Mouse (Mus musculus) thymus, postnatal 25 days (tissue): ENCODE data around the gene Rps6ka1.
A peak's percentile ranks its signal among the peaks of the same experiment; 100 is the strongest.
"Not testable (repeated sequence)": the region's sequence is repeated elsewhere in the genome, so short reads cannot be mapped to it uniquely, and the experiment has no call there.

Source experiments
- DNase-seq: peaks from one replicate; pipeline ENCODE4 v3.0.0; 2022

Gene Rps6ka1

DNA sequence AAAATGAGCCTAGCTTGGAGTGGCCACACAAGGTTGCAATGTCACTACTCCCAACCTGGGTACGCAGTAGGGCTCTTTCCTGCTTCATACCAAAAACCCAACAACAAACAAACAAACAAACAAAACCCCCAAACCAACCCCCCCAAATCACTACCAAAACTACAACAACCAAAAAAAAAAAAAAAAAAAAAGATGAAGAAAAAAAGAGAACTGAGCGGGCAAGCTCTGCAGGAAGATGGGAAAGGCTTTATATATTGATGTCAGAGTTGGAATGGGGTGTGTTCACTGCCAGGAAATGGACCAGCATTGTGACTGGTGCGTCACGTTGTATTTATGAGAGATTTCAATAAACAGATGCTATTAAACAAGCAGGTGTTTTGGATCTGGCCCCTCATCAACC lies 33.0 kb downstream of the Rps6ka1 start:
- DNase-seq = no peak

DNA sequence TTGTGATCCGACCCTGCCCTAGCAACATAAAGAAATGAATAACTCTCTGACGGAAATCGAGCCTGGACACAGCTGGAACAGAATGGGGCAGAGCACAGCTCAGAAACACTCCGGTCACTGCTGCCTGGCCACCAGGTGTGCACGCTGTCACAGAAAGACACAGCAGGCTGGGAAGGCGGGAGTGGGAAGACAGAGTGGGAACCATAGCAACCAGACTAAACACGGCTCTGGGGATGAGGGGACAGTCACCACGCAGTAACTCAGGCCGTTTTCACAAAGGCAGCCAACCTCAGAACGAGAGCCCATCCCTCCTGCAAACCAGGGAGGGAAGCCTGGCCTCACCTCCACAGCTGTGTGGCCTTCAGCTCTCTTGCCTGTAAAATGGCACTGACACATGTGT lies 34.0 kb downstream of the Rps6ka1 start:
- DNase-seq = no peak

DNA sequence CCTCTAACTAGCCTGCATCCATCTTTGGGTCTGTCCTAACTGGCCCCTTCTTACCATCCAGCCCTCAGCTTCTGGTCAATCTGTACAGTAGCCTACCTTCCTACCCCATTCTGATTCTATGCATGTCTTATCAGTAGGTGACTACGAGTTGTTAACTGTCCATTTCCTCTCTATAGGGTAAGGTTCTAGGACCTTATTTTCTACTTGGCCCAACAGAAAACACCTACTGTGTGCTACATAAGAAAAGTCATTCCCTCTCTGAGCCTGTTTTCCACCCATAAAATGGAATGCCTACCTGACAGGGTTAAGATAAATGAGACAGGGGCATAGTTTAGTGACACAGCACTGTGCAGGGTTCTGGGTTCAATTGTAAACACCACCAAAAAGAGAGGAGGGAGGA lies 41.0 kb downstream of the Rps6ka1 start:
- no peak for DNase-seq

DNA sequence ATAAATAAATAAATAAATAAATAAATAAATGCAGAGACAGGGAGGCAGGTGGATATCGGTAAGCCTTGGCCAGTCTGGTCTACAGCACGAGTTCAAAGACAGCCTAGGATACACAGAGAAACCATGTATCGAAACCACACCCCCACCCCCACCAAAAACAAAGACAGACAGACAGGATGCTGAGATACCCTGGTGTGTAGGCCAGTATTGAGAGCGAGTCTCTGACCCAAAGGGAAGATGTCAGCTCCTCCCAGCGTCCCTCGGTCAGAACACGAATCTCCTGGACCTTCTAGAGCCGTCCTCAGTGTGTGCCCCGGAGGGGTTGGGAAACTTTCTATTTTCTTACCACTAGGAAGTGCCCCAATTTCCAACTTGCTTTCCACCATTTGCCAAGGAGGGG lies 42.5 kb downstream of the Rps6ka1 start:
- DNase-seq = no peak

DNA sequence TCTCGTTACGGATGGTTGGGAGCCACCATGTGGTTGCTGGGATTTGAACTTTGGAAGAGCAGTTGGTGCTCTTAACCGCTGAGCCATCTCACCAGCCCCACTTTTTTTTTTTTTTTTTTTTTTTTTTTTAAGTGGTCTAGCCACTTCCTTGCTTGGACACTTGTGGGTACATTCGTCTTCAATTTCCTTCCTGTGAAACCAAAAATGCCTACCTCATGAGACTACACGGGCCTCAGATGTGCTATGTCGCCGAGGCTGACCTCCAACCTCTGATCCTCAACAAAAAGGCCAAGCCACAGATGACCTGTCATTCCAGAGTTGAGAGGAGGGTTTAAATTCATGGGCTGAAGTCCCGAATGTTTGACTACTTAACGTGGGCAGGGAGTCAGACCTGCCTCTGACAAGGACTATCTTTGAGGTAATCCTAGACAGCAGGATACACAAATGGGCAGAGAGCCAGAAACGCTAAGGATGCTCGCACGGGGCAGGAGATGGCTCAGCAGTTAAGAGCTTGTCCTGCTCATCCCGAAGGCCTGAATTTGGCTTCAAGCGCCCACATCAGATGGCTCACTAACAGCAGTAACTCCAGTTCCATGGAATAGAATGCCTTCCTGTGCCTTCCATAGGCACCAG lies 43.3 kb downstream of the Rps6ka1 start:
- no peak for DNase-seq

DNA sequence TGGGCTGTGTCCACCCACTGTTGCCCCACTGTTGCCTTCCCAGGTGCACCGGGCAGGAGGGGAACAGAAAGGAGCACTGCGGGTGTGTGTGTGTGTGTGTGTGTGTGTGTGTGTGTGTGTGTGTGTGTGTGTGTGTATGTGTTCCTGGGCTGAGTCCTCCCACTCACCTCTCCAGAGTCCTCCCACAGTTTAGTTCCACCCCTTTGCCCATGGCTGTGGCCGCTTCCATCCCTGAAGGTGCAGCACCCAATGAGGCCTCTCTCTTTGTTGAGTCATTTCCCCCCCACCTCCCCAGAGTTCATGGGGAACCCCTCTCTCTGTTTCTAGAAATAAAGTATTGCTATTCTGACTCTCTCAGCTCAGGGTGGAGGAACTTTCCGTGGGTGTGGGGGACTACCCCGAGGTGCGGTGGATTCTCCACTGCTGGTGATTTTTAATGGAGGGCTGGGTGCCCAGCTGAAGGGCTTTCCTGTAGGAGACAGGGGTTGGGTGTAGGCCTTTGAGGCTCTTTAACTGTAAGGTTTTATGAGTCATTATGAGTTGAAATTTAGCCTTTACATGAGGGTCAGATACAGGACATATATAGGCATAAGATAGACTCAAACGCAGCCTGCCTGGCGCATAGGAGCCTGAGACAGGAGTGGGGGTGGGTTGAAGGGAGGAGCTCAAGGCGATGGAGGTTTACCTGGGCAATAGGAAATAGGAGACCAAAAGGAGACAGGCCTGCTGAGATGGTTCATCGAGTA lies 44.4 kb downstream of the Rps6ka1 start:
- peak; percentile 47 for DNase-seq

DNA sequence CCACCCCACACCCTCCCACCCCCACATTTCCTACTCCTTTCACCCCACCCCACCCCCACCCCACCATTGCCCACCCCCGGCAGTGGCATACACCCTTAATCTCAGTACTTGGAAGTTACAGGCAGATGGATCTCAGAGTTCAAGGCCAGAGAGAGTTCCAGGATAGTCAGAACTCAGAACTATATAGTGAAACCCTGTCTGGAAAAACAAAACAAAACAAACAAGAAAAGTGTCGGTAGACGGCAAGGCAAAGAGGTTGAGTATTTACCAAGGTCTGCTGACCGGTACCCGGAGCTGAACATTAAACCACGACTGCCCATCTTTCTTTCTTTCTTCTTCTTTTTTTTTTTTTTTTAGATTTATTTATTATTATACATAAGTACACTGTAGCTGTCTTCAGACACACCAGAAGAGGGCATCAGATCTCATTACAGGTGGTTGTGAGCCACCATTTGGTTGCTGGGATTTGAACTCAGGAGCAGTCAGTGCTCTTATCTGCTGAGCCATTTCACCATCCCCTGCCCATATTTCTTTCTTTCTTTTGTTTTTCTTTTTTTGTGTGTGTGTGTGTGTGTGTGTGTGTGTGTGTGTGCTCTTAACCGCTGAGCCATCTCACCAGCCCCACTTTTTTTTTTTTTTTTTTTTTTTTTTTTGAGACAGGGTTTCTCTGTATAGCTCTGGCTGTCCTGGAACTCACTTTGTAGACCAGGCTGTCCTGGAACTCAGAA lies 45.7 kb downstream of the Rps6ka1 start:
- not testable (repeated sequence) for DNase-seq

DNA sequence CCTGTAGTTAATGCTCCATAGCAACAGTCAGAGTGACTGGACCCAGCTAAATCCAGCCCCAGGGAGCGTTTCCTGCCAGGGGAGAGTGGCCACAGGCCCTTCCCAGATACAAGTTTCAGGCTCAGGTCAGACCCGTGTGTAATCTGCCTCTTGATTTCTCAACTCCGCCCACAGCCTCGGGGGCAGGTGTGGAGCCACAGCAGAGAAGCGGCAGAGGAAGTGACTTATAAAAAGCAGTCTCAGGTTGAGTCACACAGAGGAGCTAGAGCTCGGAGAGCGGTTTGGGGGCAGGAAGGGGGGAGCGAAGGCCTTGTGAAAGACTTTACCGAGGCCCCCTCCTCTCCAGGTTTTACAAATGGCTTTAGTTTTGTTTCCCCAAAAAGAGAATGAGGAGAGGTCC lies 46.6 kb downstream of the Rps6ka1 start:
- peak; percentile 89 for DNase-seq

DNA sequence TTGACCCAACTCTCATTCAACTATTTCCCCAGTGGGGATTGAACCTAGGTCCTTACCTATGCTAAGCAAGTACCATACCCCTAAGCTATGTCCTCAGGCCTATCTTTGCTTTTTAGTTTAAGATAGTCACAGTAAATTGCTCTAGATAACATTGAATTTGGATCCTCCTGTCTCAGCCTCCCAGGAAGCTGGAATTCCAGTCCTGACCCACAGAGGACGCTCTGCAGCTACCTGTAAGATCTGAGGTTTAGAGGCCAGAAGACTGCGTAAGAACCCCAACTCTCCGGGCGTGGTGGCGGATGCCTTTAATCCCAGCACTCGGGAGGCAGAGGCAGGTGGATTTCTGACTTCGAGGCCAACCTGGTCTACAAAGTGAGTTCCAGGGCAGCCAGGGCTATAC lies 47.1 kb downstream of the Rps6ka1 start:
- DNase-seq = no peak

DNA sequence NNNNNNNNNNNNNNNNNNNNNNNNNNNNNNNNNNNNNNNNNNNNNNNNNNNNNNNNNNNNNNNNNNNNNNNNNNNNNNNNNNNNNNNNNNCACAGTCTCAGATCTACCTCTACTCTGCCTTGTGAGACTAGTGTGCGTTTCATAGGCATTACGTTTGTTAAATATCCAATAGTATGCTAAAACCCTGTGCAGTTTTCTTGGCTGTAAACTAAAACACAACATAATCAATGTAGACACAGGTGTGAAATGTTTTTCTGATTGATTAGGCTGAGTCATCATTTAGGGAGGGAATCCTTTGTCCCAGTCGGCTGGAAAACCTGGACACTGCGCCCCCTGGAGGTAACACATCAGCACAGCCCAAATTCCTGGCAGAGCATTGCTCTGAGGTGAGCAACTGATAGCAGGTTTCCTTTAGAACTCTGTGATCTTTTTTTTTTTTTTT lies 48.2 kb downstream of the Rps6ka1 start:
- peak; percentile 48 for DNase-seq

DNA sequence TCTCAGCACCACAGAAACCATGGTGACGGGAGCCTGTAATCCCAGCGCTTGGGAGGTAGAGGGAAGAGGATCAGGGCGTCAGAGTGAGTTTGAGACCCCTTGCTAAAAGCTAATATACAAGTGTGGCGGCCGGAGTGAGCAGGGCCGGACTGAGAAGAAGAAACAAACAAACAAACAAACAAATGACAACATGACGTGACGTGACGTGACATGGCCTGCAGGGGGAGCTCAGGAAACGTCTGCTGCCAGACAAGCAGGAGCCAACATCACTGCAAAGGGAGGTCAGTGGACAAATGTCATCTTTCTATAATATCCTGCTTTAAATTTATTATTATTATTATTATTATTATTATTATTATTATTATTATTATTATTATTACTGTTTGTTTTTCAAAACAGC lies 51.0 kb downstream of the Rps6ka1 start:
- peak; percentile 56 for DNase-seq

DNA sequence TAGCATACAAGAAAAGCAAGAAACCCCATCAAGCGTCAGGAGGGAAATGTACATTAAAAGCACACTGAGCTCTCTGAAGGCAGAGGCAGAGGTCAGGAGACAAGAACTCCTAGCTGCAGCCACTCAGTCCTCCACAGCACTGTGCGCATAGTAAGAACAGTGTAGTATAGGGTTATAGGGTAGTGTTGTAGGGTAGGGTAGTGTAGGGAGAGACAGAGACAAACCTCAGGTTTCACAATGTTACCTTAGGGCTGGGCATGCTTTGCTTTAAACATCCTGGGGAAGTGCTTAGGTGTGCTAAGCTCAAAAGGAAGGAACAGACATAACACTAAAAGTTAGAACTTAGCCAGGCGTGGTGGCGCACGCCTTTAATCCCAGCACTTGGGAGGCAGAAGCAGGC lies 52.4 kb downstream of the Rps6ka1 start:
- no peak for DNase-seq

DNA sequence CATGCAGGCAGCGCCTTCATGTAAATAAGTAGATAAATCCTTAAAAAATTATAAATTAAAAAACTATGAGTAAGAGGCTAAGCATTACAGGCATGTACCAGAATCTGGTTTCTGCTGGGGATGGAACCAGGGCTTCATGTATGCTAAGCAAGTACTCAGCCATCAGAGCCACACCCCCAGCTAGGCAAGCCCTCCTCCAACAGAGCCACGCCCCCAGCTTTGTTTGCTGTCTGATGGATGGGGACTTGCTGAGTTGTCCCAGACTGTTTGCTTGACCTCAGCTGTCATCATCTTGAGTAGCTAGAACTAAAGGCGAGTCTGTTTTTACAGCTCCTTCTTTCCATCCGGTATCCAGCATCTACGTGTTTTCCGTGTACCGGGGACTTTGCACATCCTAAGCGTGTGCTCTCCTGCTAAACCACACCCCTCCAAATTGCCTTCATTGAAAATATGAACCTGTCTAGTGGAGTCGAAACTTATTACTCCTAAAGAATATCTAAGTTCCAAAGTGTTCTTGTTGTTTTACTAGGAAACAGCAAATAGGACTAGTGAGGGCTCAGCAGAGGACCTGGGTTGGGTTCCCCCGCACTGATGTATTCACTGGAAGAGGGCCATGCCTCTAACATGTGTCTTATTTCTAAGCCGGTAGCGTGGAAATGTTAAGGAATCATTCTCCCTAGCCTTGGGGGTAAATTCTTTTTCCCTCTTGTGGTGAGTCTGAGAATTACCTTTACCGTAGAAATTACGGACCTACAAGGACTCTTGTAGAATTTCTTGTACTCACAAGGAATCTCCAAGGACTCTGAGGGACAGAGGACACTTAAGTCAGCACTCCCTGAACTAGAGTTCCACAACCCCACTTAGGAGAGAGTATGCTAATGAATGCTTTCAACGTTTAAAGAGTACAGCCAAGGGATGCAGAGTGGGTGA lies 54.4 kb downstream of the Rps6ka1 start:
- no peak for DNase-seq

DNA sequence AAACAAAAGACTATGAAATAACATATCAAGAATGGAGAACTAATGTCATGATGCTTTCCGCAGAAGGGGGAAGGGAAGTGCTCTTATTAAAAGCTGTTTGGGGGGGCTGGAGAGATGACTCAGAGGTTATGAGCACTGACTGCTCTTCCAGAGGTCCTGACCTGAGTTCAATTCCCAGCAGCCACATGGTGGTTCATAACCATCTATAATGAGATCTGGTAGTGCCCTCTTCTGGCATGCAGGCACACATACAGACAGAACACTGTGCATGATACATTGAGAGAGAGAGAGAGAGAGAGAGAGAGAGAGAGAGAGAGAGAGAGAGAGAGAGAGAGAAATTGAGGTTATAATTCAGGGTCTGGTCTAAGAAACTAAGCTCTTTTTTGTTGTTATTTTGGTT lies 57.1 kb downstream of the Rps6ka1 start:
- no peak for DNase-seq

DNA sequence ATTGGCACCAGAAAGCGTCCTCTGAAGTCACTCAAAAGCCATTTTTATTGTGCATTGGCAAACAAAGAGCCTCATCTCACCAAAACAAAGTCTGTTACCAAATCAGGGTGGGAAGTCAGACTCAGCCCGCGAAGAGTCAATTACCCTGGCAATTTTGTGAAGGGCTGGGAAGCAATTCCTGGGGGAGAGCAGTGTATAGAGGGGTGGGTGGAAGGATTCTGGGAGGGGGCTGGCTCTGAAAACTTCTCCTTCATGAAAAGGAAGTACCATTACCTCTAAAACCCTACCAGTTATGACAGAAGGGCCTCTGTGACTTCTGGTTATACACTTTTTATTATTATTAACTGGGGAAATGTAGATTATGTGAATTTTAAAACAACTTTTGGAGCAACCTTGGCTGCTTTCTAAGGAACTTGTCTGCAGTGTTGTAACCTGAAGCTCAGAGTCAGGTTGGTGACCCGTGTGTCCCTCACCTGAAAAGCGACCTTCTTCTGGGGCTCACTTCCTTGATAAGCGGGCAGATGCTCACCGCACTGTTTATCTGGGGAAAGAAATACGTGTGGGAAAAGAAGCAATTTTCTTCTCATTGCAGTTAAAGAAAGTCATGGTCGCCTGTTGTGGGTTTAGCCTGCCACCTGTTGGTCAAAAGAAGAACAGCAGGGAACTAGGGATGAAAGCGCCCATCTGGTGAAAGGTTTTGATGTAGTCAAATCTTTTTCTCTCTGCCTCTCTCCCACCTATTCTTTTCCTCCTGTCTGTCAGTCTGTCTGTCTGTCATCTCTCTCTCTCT lies 58.1 kb downstream of the Rps6ka1 start:
- peak; percentile 88 for DNase-seq

DNA sequence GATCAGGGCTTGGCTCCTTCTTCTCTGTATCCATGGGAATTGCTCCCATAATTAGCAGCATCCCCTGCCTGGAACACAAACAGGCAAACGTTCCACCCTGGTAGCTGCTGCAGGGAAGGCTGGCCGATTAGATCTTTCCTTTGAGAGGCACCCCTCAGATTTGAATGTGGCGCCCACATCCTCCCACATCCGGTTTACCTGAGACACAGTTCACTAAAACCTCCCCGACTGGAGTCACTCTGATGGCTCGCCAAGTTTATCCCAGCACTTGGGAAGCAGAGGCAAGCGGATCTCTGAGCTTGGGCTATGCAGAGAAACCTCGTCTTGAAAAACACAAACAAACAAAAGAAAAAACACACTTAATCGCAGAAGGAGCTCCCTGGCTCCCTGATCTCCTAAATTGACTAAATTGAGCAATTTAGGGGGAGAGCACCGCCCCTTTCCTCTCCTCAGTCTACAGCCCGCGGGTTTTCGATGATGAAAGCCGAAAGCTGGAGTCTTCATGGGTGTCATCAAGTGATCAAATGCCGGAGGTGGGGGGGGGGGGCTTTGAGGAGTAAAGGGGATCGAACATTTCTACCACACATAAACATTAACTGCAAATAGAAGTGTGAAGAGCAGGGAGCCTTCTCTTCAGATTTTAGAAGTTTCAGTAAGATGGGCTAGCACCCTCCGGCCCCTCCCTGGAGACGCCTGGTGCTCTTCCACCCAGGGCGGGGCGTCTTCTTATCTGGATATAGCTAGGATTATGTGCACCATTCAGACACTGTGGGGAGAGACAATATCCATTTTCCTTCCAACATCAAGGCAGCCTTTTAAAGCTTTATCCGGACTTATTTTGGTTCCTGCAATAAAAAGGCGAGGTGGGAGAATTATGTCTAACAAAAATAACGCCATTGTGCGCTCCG lies 59.5 kb downstream of the Rps6ka1 start:
- DNase-seq = peak; percentile 75

DNA sequence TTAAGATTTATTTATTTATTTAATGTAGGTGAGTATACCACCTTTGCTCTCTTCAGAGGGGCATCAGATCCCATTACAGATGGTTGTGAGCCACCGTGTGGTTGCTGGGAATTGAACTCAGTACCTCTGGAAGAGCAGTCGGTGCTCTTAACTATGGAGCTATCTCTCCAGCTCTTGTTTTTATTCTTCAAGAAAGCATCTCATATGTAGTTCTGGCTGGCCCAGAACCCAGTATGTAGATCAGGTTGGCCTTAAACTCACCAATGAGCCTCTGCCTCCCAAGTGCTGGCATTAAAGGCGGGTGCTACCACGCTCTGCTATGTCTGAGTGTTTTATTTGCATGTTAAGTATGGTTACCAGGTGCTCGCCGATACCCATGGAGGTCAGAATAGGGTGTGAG lies 60.2 kb downstream of the Rps6ka1 start:
- no peak for DNase-seq

DNA sequence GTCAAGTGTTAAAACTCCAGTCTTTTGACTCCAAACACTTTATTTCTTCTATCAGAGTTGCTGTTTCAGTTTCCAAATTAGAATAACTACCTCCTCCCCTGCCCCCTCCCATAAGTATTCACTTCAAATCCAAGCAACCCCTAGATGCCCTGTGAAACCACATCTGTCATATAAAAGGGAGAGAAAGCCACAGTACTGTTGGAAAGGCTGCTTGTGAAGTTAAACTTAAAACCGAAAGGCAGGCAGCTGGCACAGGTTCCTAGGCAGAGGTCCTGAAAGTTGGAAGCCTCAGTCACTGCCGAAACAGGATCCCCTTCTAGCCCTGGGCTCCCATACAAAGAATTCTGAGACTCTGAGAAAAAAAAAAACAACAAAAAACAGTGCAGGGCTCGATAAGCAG lies 61.9 kb downstream of the Rps6ka1 start:
- no peak for DNase-seq

DNA sequence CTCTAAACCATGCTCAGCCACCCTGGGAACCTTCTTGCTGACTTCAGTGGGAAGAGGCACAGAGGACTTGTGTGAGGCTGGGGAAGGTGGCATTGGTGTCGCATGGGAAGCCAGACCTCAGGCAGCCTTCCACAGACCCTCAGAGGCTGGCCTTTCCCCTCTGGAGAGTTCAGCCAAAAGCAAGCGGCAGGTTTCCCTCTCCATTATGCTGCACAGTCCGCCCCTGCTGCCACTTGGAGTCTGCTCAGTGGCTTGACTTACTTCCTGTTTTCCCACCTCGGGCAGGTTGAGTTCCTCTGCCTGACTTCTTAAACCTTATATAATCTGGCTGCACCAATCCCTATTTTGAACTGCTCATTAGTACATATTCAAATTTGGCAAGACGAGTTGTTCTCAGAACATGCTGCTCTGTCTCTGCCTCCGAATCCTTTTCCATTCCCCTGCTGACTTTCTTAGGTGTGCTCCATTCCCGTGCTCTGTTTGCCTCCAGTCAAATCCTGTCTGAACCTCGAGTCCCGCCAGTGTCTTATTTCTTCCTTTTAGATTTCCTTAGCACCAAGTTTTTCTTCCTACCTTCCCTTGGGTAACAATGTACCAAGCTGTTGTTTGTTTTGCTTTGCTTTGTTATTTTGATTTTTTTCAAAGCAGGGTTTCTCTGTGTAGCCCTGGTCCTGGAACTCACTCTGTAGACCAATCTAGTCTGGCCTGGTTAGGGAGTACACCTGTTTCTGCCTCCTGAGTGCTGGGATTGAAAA lies 66.6 kb downstream of the Rps6ka1 start:
- DNase-seq = no peak

DNA sequence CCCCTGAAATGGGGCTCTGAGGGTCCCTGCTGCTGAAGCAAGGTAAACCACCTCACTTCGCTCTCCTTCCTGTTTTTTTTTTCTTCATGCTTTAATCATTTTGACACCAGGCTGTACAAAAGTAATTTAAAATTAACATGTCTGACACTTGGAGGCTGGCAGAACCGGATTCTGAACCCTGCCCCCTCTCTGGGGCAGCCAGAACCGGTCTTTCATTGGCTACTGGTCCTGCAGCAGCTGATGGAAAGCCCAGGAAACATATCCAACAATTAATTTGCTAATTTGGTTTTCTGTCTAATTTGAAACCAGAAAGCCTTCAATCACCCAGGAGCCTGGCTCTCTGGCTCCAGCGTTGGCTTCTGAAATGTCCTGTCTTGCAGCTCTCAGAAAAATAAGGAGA lies 67.4 kb downstream of the Rps6ka1 start:
- DNase-seq = no peak
